Mouse (Mus musculus): ENCODE measurements around the gene Glra4. TPM values are rescaled to one million over a fixed set of nuclear protein-coding genes. Genes with fewer than 3 reads are reported as not detected.

Gene Glra4
- not detected in 2 replicates for polyA plus RNA-seq (2015; fragmentation: Nextera tagmentation; extraction: Ambion mirVana)

DNA sequence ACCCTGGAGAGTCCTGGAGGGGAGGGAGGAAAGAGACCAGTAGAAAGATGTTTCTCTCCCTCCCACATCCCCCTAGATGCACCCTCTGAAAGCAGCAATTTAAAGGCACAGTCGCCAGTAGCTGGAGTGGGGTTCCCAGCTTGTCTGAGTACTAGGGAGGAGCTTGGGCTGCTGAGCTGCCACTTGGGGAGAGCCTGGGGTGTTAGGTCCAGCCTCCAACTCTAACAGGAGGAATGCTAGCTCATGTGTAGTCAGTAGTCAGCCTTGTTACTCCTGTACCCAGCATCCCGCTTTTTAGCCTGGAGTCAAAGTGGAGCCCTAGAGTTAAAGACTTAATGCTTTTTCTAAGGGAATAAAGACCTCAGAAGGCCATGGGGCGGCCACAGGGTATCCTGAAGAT is at the start of gene Glra4:
TSS of gene Glra4 (minus strand) at position 101 of the 400 bp plus-strand sequence.
- ATAC-seq (ENCODE audit: insufficient read depth): no peak
- H3K4me2 ChIP-seq: no peak within 1 kb of the TSS
- H3K36me3 ChIP-seq (replicated peaks): no peaks in the 10 kb centered on the region
- no peaks in the 10 kb centered on the region for H3K9me3 ChIP-seq (replicated peaks)
- no peak within 1 kb of the TSS for H3K27ac ChIP-seq (replicated peaks)
- H3K4me3 ChIP-seq (replicated peaks): no peak within 1 kb of the TSS
- H3K9ac ChIP-seq: no peak within 1 kb of the TSS
- no peaks in the 10 kb centered on the region for H3K4me1 ChIP-seq (replicated peaks)
- H3K27me3 ChIP-seq: no peaks in the 10 kb centered on the region
- WGBS (ENCODE audit: insufficient replicate concordance): 58% methylated on average over 3 of the region's 3 CpGs

DNA sequence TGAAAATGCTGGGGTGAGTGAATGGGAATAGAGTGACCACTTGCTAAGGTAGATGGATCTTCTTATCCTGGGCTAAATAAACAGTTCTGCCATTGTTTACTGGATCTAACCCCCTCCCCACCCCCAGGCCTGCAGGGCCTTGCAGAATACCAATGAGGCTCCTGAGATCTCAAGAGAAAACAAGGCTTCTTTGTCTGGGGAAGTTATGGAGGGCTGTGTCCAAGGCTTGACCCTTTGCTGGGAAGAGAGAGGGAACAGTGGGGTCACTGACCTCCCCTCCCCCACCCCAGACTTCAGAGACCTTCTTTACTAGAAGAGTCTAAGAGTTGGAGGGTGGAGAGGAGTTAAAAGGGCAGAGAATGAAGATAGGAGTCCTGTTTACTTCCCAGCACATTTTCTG is 48.7 kb upstream of the Glra4 start:
- H3K27me3 ChIP-seq: no peaks in the 10 kb centered on the region
- no peak overlapping the region for H3K4me2 ChIP-seq
- H3K9ac ChIP-seq: no peak overlapping the region
- no peaks in the 10 kb centered on the region for H3K36me3 ChIP-seq (replicated peaks)
- ATAC-seq (ENCODE audit: insufficient read depth): no peak
- no peaks in the 10 kb centered on the region for H3K9me3 ChIP-seq (replicated peaks)
- no peak overlapping the region for H3K27ac ChIP-seq (replicated peaks)
- no peaks in the 10 kb centered on the region for H3K4me1 ChIP-seq (replicated peaks)
- H3K4me3 ChIP-seq (replicated peaks): no peak overlapping the region

GRCm38 (mm10) chrX:136825016-136825415 is 45.1 kb upstream of the Glra4 start:
- H3K27ac ChIP-seq (replicated peaks): no peak overlapping the region
- H3K4me3 ChIP-seq (replicated peaks): no peak overlapping the region
- H3K4me1 ChIP-seq (replicated peaks): no peaks in the 10 kb centered on the region
- H3K9ac ChIP-seq: no peak overlapping the region
- no peaks in the 10 kb centered on the region for H3K36me3 ChIP-seq (replicated peaks)
- H3K9me3 ChIP-seq (replicated peaks): no peaks in the 10 kb centered on the region
- 58% methylated on average over 4 of the region's 4 CpGs for WGBS (ENCODE audit: insufficient replicate concordance)
- no peaks in the 10 kb centered on the region for H3K27me3 ChIP-seq
- ATAC-seq (ENCODE audit: insufficient read depth): no peak
- H3K4me2 ChIP-seq: no peak overlapping the region

GRCm38 (mm10) chrX:136822371-136822770 is 42.4 kb upstream of the Glra4 start, which contains the start of gene Plp1:
Gene Plp1 (plus strand): TSS chrX:136822671.
- no peaks in the 10 kb centered on the region for H3K4me1 ChIP-seq (replicated peaks)
- ATAC-seq (ENCODE audit: insufficient read depth): no peak
- H3K27me3 ChIP-seq: no peaks in the 10 kb centered on the region
- no peaks in the 10 kb centered on the region for H3K36me3 ChIP-seq (replicated peaks)
- H3K9me3 ChIP-seq (replicated peaks): no peaks in the 10 kb centered on the region
- no peak within 1 kb of the TSS for H3K27ac ChIP-seq (replicated peaks)
- H3K4me3 ChIP-seq (replicated peaks): no peak within 1 kb of the TSS
- 41% methylated on average over 1 of the region's 1 CpGs for WGBS (ENCODE audit: insufficient replicate concordance)
- no peak within 1 kb of the TSS for H3K4me2 ChIP-seq
- no peak within 1 kb of the TSS for H3K9ac ChIP-seq

- H3K27me3 ChIP-seq: no peaks in the 10 kb centered on the region
- no peak overlapping the region for H3K27ac ChIP-seq (replicated peaks)
- H3K4me3 ChIP-seq (replicated peaks): no peak overlapping the region
- no peak overlapping the region for H3K9ac ChIP-seq
- no peak for ATAC-seq (ENCODE audit: insufficient read depth)
- H3K4me1 ChIP-seq (replicated peaks): no peaks in the 10 kb centered on the region
- H3K4me2 ChIP-seq: no peak overlapping the region
- H3K36me3 ChIP-seq (replicated peaks): no peaks in the 10 kb centered on the region
- WGBS (ENCODE audit: insufficient replicate concordance): 8% methylated on average over 1 of the region's 1 CpGs
- no peaks in the 10 kb centered on the region for H3K9me3 ChIP-seq (replicated peaks)
These were observed 40.3 kb upstream of the Glra4 start for GRCm38 (mm10) chrX:136820250-136820649.

DNA sequence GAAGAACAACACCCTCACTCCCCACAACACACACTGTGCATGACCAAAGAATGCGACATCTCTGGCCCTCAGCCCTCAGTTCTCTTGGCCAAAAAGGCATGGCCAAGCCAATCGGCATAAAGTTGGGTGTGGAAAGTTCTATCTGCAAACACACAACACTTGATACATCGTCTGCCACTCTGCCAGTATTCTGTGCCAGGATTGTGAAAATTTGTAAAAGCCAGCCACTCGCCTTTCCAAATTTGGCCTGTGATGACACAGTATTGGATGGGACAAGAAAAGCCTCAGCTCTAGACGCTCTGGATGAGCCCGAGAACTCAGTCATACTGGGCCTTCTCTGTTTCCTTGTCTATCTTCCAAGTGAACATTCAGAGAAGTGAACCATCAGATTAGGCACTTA is 39.8 kb upstream of the Glra4 start:
- H3K36me3 ChIP-seq (replicated peaks): no peaks in the 10 kb centered on the region
- no peaks in the 10 kb centered on the region for H3K9me3 ChIP-seq (replicated peaks)
- WGBS (ENCODE audit: insufficient replicate concordance): 78% methylated on average over 6 of the region's 6 CpGs
- no peaks in the 10 kb centered on the region for H3K27me3 ChIP-seq
- H3K9ac ChIP-seq: no peak overlapping the region
- H3K4me2 ChIP-seq: no peak overlapping the region
- H3K27ac ChIP-seq (replicated peaks): no peak overlapping the region
- H3K4me1 ChIP-seq (replicated peaks): no peaks in the 10 kb centered on the region
- no peak overlapping the region for H3K4me3 ChIP-seq (replicated peaks)
- ATAC-seq (ENCODE audit: insufficient read depth): no peak

GRCm38 (mm10) chrX:136797223-136797622 is 17.3 kb upstream of the Glra4 start:
- no peak for ATAC-seq (ENCODE audit: insufficient read depth)
- no peak overlapping the region for H3K4me2 ChIP-seq
- no peaks in the 10 kb centered on the region for H3K9me3 ChIP-seq (replicated peaks)
- no peaks in the 10 kb centered on the region for H3K36me3 ChIP-seq (replicated peaks)
- H3K27me3 ChIP-seq: no peaks in the 10 kb centered on the region
- WGBS (ENCODE audit: insufficient replicate concordance): 38% methylated on average over 2 of the region's 2 CpGs
- no peak overlapping the region for H3K27ac ChIP-seq (replicated peaks)
- no peak overlapping the region for H3K4me3 ChIP-seq (replicated peaks)
- no peaks in the 10 kb centered on the region for H3K4me1 ChIP-seq (replicated peaks)
- no peak overlapping the region for H3K9ac ChIP-seq

DNA sequence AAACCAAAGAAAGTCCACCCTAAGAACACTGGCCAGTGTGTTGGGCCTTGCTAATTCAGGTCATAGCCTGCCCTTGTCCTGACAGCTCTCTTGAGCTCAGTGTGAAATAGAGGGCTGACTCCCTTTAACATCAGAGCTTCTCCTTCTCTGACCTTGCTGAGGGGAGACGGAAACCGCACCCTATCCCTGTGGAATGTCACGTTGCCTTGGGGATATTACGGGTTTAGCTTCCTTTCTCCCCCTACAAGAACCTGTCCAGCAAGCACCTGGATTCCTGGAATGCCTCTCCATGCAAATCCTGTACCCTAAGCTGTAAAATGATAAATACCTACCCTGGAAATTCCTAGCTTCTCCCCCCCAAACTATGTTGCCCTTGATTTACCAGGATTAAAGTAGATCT is 9.5 kb upstream of the Glra4 start:
- Histone ChIP-seq H3K4me1 (replicated peaks) (no peaks in the 10 kb centered on the region), H3K9ac (no peak overlapping the region), H3K9me3 (replicated peaks) (no peaks in the 10 kb centered on the region), H3K4me2 (no peak overlapping the region), H3K27ac (replicated peaks) (no peak overlapping the region), H3K36me3 (replicated peaks) (no peaks in the 10 kb centered on the region), H3K27me3 (no peaks in the 10 kb centered on the region), H3K4me3 (replicated peaks) (no peak overlapping the region)
- ATAC-seq (ENCODE audit: insufficient read depth): no peak
- WGBS (ENCODE audit: insufficient replicate concordance): 68% methylated on average over 4 of the region's 4 CpGs

DNA sequence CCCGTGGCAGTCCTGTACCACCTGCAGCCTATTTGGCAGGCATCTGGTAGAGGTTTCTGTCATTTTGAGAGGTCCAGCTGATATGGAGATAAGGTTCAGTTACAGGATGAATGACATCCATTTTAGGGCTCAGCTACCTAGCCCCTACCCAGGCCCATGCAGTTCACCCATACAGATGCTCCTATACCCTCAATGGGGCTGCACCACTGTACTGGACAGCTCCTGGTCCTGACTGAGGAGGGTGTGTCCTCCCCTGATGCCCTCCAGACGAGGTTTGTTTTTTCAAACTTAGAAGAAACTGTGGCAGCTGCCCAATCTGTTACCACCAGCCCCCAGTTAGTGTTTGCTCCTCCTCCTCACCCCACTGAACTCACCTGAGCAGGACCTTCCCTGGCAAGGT is 679 bp downstream of the Glra4 start:
- no peaks in the 10 kb centered on the region for H3K36me3 ChIP-seq (replicated peaks)
- H3K9me3 ChIP-seq (replicated peaks): no peaks in the 10 kb centered on the region
- no peak overlapping the region for H3K9ac ChIP-seq
- H3K27ac ChIP-seq (replicated peaks): no peak overlapping the region
- no peak for ATAC-seq (ENCODE audit: insufficient read depth)
- 43% methylated on average over 2 of the region's 2 CpGs for WGBS (ENCODE audit: insufficient replicate concordance)
- H3K4me3 ChIP-seq (replicated peaks): no peak overlapping the region
- no peak overlapping the region for H3K4me2 ChIP-seq
- H3K27me3 ChIP-seq: no peaks in the 10 kb centered on the region
- H3K4me1 ChIP-seq (replicated peaks): no peaks in the 10 kb centered on the region

GRCm38 (mm10) chrX:136778046-136778445 is 1.9 kb downstream of the Glra4 start:
- Histone ChIP-seq H3K4me3 (replicated peaks) (no peak overlapping the region), H3K36me3 (replicated peaks) (no peaks in the 10 kb centered on the region), H3K27ac (replicated peaks) (no peak overlapping the region), H3K4me2 (no peak overlapping the region), H3K4me1 (replicated peaks) (no peaks in the 10 kb centered on the region), H3K27me3 (no peaks in the 10 kb centered on the region), H3K9me3 (replicated peaks) (no peaks in the 10 kb centered on the region), H3K9ac (no peak overlapping the region)
- 55% methylated on average over 3 of the region's 3 CpGs for WGBS (ENCODE audit: insufficient replicate concordance)
- ATAC-seq (ENCODE audit: insufficient read depth): no peak

- Histone ChIP-seq H3K27ac (replicated peaks) (no peak overlapping the region), H3K9ac (no peak overlapping the region), H3K36me3 (replicated peaks) (no peaks in the 10 kb centered on the region), H3K4me3 (replicated peaks) (no peak overlapping the region), H3K9me3 (replicated peaks) (no peaks in the 10 kb centered on the region), H3K4me2 (no peak overlapping the region), H3K27me3 (no peaks in the 10 kb centered on the region), H3K4me1 (replicated peaks) (no peaks in the 10 kb centered on the region)
- ATAC-seq (ENCODE audit: insufficient read depth): no peak
- 50% methylated on average over 1 of the region's 1 CpGs for WGBS (ENCODE audit: insufficient replicate concordance)
These were observed 6.9 kb downstream of the Glra4 start for GRCm38 (mm10) chrX:136773035-136773434.
